Mouse (Mus musculus) liver, embryonic 12.5 days (tissue): ENCODE results near the gene Tet3. TPM values are rescaled to one million over a fixed set of nuclear protein-coding genes. Genes with fewer than 3 reads are reported as not detected.
"Not testable (repeated sequence)": the region's sequence is repeated elsewhere in the genome, so short reads cannot be mapped to it uniquely, and the experiment has no call there.

Experiments
- ATAC-seq: fragments of 200-750 bp; cut with Nextera tagmentation; 2 replicates; pipeline ENCODE4 v1.8.0; 2017; ENCODE audit warnings: moderate number of reproducible peaks, mild to moderate bottlenecking, moderate library complexity
- H3K27ac ChIP-seq: fragments of 300-500 bp; sonication (generic); 2 replicates; pipeline ENCODE4 v1.5.1; 2016; ENCODE audit warnings: mild to moderate bottlenecking
- H3K27me3 ChIP-seq: fragments of 300-500 bp; sonication (generic); replicated peaks from 2 replicates; pipeline ENCODE4 v1.6.1; 2016; ENCODE audit warnings: mild to moderate bottlenecking, moderate library complexity
- H3K36me3 ChIP-seq: fragments of 300-500 bp; sonication (generic); 2 replicates; pipeline ENCODE4 v1.6.1; 2016; ENCODE audit warnings: mild to moderate bottlenecking, moderate library complexity
- H3K4me1 ChIP-seq: fragments of 300-500 bp; sonication (generic); 2 replicates; pipeline ENCODE4 v1.6.1; 2016
- H3K4me2 ChIP-seq: fragments of 300-500 bp; sonication (generic); 2 replicates; pipeline ENCODE4 v1.6.1; 2016; ENCODE audit warnings: mild to moderate bottlenecking, moderate library complexity
- H3K4me3 ChIP-seq: fragments of 300-500 bp; sonication (generic); 2 replicates; pipeline ENCODE4 v1.5.1; 2016; ENCODE audit warnings: mild to moderate bottlenecking, moderate library complexity
- H3K9ac ChIP-seq: fragments of 300-500 bp; sonication (generic); 2 replicates; pipeline ENCODE4 v1.6.1; 2016; ENCODE audit warnings: mild to moderate bottlenecking, moderate library complexity
- H3K9me3 ChIP-seq: fragments of 300-500 bp; sonication (generic); replicated peaks from 2 replicates; pipeline ENCODE4 v1.6.1; 2016; ENCODE audit warnings: mild to moderate bottlenecking, moderate library complexity
- WGBS: fragments of 180-500 bp; shearing (Covaris S2); methylation state at CpG from one replicate; pipeline ENCODE4 v1.1.7; 2016; ENCODE audit not compliant: insufficient replicate concordance; 5-methylcytosine and 5-hydroxymethylcytosine counted together
- polyA plus RNA-seq: library from polyadenylated mRNA; unstranded; fragments of >200 nt; fragmentation: Nextera tagmentation; extraction: Ambion mirVana; gene quantifications from 2 replicates; pipeline ENCODE4 v1.2.1, GENCODE M21; 2016

Tet3 gene
- polyA plus RNA-seq, 1 experiment from 2014 or later, result 12.1 TPM

GRCm38 (mm10) chr6:83351490-83352160, 107.3 kb downstream of the Tet3 start:
- Histone ChIP-seq H3K4me1 (peaks cover 74% of the 10 kb centered on the region), H3K9ac (peak overlapping the region; percentile 95)
- 16% methylated on average over 7 of the region's 7 CpGs for WGBS

DNA sequence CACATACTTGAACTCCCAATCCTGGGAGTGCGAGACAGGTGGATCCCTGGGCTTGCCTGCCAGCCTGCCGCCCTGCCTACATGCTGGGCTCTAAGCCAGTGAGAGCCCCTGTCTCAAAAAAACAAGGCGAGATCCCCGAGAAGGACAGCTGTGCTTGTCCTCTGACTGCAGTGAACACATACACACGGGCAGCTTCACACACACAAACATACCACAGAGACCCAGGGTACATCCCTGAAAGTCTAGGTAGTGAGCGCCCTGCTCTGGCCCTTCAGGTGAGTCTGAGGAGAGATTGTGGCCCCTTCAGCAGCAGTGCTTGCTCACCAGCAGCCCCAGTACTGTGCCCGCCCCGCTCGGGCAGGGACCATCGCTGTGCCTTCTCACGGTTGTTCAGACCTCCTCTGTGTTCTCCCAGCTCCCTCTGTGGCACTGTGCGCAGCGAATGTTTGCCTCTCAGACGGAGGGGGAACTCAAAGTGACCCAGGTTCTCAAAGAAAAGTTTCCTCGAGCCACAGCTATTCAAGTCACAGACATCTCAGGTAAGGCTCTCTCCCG, 108.0 kb downstream of the Tet3 start:
- peak overlapping the region; percentile 98 for H3K27ac ChIP-seq
- no peak for ATAC-seq
- no peaks in the 10 kb centered on the region for H3K9me3 ChIP-seq
- H3K4me1 ChIP-seq, result peaks cover 69% of the 10 kb centered on the region
- WGBS, result 75% methylated on average over 16 of the region's 16 CpGs
- H3K27me3 ChIP-seq, result no peaks in the 10 kb centered on the region
- peak overlapping the region; percentile 76 for H3K4me2 ChIP-seq
- peaks cover 61% of the 10 kb centered on the region for H3K36me3 ChIP-seq
- peak overlapping the region; percentile 95 for H3K9ac ChIP-seq
- H3K4me3 ChIP-seq, result peak overlapping the region; percentile 83

More at GRCm38 (mm10) chr6:83351490-83352160, 107.3 kb downstream of the Tet3 start:
- Histone ChIP-seq H3K36me3 (peaks cover 67% of the 10 kb centered on the region), H3K27ac (peak overlapping the region; percentile 98), H3K4me2 (peak overlapping the region; percentile 76), H3K4me3 (peak overlapping the region; percentile 83), H3K9me3 (no peaks in the 10 kb centered on the region), H3K27me3 (no peaks in the 10 kb centered on the region)
- peak; percentile 96 for ATAC-seq

DNA sequence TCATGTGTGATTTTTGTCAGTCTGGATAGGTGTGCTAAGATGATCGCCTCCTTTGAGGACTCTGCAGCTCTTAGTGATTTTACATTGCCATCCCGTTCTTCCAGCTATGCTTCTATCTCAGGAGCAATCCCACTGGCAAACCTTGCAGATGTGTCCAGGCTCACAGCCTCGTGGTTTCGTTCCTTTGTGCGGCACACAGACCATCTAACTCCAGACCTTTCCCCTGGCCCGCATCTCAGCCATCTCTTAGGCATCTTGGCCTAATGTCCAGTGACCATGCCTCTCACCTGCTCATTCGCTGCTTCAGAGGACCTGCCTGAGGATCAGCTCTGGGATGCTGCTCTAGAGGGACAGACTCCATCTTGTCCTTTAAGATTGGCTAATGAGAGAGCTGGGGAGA, 108.7 kb downstream of the Tet3 start:
- H3K4me1 ChIP-seq, result peaks cover 61% of the 10 kb centered on the region
- H3K4me2 ChIP-seq, result peak overlapping the region; percentile 76
- peak overlapping the region; percentile 98 for H3K27ac ChIP-seq
- no peaks in the 10 kb centered on the region for H3K27me3 ChIP-seq
- no peaks in the 10 kb centered on the region for H3K9me3 ChIP-seq
- H3K4me3 ChIP-seq, result peak overlapping the region; percentile 83
- whole genome bisulfite sequencing, result 72% methylated on average over 7 of the region's 7 CpGs
- peaks cover 58% of the 10 kb centered on the region for H3K36me3 ChIP-seq
- no peak for ATAC-seq
- peak overlapping the region; percentile 95 for H3K9ac ChIP-seq

GRCm38 (mm10) chr6:83349274-83349958, 109.5 kb downstream of the Tet3 start:
- H3K27me3 ChIP-seq, result no peaks in the 10 kb centered on the region
- H3K4me1 ChIP-seq, result peaks cover 54% of the 10 kb centered on the region
- no peaks in the 10 kb centered on the region for H3K9me3 ChIP-seq
- H3K4me2 ChIP-seq, result peak overlapping the region; percentile 76
- peak overlapping the region; percentile 98 for H3K27ac ChIP-seq
- peak overlapping the region; percentile 95 for H3K9ac ChIP-seq
- peak; percentile 78 for ATAC-seq
- peaks cover 54% of the 10 kb centered on the region for H3K36me3 ChIP-seq
- peak overlapping the region; percentile 83 for H3K4me3 ChIP-seq
- under 1% methylated on average over 50 of the region's 53 CpGs for WGBS

GRCm38 (mm10) chr6:83348873-83349272, 110.0 kb downstream of the Tet3 start, which contains the start of gene Bola3:
TSS of gene Bola3 (plus strand) at chr6:83349147.
- H3K9ac ChIP-seq, result peak within 1 kb of the TSS; percentile 95
- H3K4me2 ChIP-seq, result peak within 1 kb of the TSS; percentile 76
- no peaks in the 10 kb centered on the region for H3K9me3 ChIP-seq
- no peak for ATAC-seq
- peak within 1 kb of the TSS; percentile 98 for H3K27ac ChIP-seq
- peaks cover 48% of the 10 kb centered on the region for H3K4me1 ChIP-seq
- peak within 1 kb of the TSS; percentile 83 for H3K4me3 ChIP-seq
- WGBS, result 39% methylated on average over 6 of the region's 6 CpGs
- no peaks in the 10 kb centered on the region for H3K27me3 ChIP-seq
- peaks cover 54% of the 10 kb centered on the region for H3K36me3 ChIP-seq

- 65% methylated on average over 3 of the region's 3 CpGs for WGBS
Measured at GRCm38 (mm10) chr6:83347916-83348315, 111.0 kb downstream of the Tet3 start.

DNA sequence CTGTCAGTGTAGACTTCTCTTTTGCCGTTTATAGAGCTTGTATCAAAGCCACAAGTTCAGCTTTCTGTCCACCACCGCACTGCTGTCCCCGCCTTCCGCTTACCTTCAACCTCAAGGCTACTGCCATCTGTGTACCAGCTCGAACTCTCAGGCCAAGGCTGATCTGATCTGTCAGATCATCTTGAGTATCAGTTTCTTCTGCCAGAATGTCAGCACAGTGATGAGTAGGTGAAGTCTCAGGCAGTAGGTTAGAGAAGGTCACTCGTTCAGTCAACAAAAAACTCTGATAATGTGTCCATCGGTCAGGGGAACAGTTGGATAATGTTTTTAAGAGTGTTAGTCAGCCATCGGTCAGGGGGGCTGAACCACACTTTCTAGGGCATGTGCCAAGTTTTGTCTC, 113.6 kb downstream of the Tet3 start:
- not testable (repeated sequence) for H3K4me3 ChIP-seq, H3K27ac ChIP-seq, H3K4me2 ChIP-seq, H3K27me3 ChIP-seq, ATAC-seq, H3K9me3 ChIP-seq, H3K9ac ChIP-seq
- Histone ChIP-seq H3K36me3 (peaks cover 60% of the 10 kb centered on the region), H3K4me1 (peaks cover 15% of the 10 kb centered on the region)
- 87% methylated on average over 8 of the region's 8 CpGs for WGBS

More at GRCm38 (mm10) chr6:83347916-83348315, 111.0 kb downstream of the Tet3 start:
- H3K27ac ChIP-seq, result peak overlapping the region; percentile 78; the same call in 1 of the 2 replicates
- H3K9me3 ChIP-seq, result no peaks in the 10 kb centered on the region
- H3K4me3 ChIP-seq, result no peak overlapping the region
- H3K27me3 ChIP-seq, result no peaks in the 10 kb centered on the region
- peaks cover 52% of the 10 kb centered on the region for H3K36me3 ChIP-seq
- H3K9ac ChIP-seq, result no peak overlapping the region
- no peak overlapping the region for H3K4me2 ChIP-seq
- ATAC-seq, result no peak
- H3K4me1 ChIP-seq, result peaks cover 39% of the 10 kb centered on the region

DNA sequence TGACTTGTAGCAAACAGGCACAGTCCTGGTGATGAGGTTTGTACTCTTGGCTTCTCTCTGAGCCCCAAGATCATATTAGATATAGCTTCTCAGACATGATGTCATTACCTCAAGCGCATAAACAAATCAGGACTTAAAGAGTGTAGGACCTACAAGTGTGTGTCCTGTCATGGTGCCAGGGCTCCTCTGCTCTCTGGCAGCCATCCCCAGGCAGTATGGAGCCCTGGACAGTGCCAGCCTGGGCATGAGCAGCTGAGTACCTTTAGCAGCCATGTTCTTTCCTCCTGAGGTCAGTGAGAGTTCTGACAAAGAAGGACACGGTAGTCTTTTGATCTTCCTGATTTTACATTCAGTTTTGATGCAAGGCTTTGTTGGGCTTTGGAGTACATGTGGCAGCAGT, 115.9 kb downstream of the Tet3 start:
- Histone ChIP-seq H3K36me3 (peaks cover 78% of the 10 kb centered on the region), H3K27me3 (no peaks in the 10 kb centered on the region), H3K9me3 (no peaks in the 10 kb centered on the region), H3K4me2 (no peak overlapping the region), H3K4me1 (no peaks in the 10 kb centered on the region), H3K27ac (no peak overlapping the region), H3K4me3 (no peak overlapping the region), H3K9ac (no peak overlapping the region)
- WGBS, result 84% methylated on average over 2 of the region's 2 CpGs
- ATAC-seq, result no peak

GRCm38 (mm10) chr6:83341387-83341786, 117.5 kb downstream of the Tet3 start:
- peaks cover 85% of the 10 kb centered on the region for H3K36me3 ChIP-seq
- no peaks in the 10 kb centered on the region for H3K27me3 ChIP-seq
- H3K4me2 ChIP-seq, result no peak overlapping the region
- no peak overlapping the region for H3K27ac ChIP-seq
- no peak overlapping the region for H3K4me3 ChIP-seq
- no peak overlapping the region for H3K9ac ChIP-seq
- 77% methylated on average over 3 of the region's 3 CpGs for WGBS
- H3K9me3 ChIP-seq, result no peaks in the 10 kb centered on the region
- ATAC-seq, result no peak
- H3K4me1 ChIP-seq, result no peaks in the 10 kb centered on the region

DNA sequence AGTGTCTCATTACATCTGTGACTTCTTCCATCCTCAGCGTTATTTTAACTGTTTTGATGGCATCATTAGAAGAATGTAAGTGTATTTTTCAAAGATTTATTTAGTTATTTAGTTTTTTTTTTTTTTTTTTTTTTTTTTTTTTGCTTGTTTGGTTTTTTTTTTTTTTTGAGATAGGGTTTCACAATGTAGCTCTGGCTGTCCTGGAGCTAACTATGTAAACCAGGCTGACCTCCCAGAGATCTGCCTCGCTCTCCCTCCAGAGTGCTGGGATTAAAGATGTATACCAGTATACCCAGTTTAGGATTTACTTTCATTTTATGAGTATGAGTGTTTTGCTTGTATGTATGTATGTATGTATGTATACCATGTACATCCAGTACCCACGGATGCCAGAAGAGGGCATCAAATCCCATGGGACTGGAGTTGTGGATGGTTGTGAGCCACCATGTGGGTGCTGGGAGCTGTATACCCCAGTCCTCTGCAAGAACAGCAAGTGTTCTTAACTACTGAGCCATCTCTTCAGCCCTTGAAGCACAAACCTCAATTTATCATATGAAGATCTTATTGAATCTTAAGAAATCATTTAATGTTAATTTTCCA, 131.2 kb downstream of the Tet3 start:
- Histone ChIP-seq H3K9me3 (no peaks in the 10 kb centered on the region), H3K27ac (no peak overlapping the region), H3K4me1 (peaks cover 44% of the 10 kb centered on the region), H3K9ac (peak overlapping the region; percentile 88; the same call in 1 of the 2 replicates), H3K4me2 (peak overlapping the region; percentile 78), H3K36me3 (peaks cover 53% of the 10 kb centered on the region), H3K27me3 (no peaks in the 10 kb centered on the region), H3K4me3 (peak overlapping the region; percentile 91)
- WGBS, result 87% methylated on average over 3 of the region's 3 CpGs
- ATAC-seq, result no peak

DNA sequence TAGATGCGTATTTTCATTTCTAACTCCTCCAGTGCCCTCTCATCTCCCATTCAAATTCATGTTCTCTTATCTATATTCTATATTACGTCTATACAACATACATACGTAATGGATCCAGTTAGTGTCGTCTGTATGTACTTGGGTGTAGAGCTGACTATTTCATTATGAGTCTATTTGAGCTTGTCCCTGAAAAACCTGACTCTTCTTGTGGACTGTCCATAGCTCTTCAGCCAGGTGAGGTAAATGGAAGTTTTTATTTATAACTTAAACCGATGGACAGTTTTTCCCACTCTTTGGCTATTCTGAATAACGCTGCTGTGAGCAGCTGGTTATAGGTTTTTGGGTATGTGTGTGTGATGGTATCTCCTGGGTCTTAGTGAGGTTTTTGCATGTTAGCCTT, 132.1 kb downstream of the Tet3 start:
- Histone ChIP-seq H3K27ac (peak overlapping the region; percentile 98), H3K9me3 (no peaks in the 10 kb centered on the region), H3K36me3 (peaks cover 44% of the 10 kb centered on the region), H3K27me3 (no peaks in the 10 kb centered on the region), H3K4me2 (peak overlapping the region; percentile 78), H3K4me3 (peak overlapping the region; percentile 91), H3K9ac (peak overlapping the region; percentile 88), H3K4me1 (peaks cover 44% of the 10 kb centered on the region)
- ATAC-seq, result no peak
- WGBS, result 36% methylated on average over 6 of the region's 6 CpGs

- peak overlapping the region; percentile 98 for H3K27ac ChIP-seq
- 3% methylated on average over 6 of the region's 6 CpGs for WGBS
- H3K4me2 ChIP-seq, result peak overlapping the region; percentile 78
- peaks cover 40% of the 10 kb centered on the region for H3K36me3 ChIP-seq
- no peaks in the 10 kb centered on the region for H3K9me3 ChIP-seq
- H3K9ac ChIP-seq, result peak overlapping the region; percentile 88
- H3K4me1 ChIP-seq, result peaks cover 44% of the 10 kb centered on the region
- peak; percentile 34 for ATAC-seq
- no peaks in the 10 kb centered on the region for H3K27me3 ChIP-seq
- peak overlapping the region; percentile 91 for H3K4me3 ChIP-seq
Measured at GRCm38 (mm10) chr6:83326394-83326736, 132.5 kb downstream of the Tet3 start.
